Mouse (Mus musculus) lung, postnatal 36 days (tissue): ENCODE results near the gene Eps15.

Experiments used
- DNase-seq: peaks from one replicate; pipeline ENCODE4 v3.0.0; 2022; ENCODE audit warnings: mixed read lengths

Eps15 gene

DNA sequence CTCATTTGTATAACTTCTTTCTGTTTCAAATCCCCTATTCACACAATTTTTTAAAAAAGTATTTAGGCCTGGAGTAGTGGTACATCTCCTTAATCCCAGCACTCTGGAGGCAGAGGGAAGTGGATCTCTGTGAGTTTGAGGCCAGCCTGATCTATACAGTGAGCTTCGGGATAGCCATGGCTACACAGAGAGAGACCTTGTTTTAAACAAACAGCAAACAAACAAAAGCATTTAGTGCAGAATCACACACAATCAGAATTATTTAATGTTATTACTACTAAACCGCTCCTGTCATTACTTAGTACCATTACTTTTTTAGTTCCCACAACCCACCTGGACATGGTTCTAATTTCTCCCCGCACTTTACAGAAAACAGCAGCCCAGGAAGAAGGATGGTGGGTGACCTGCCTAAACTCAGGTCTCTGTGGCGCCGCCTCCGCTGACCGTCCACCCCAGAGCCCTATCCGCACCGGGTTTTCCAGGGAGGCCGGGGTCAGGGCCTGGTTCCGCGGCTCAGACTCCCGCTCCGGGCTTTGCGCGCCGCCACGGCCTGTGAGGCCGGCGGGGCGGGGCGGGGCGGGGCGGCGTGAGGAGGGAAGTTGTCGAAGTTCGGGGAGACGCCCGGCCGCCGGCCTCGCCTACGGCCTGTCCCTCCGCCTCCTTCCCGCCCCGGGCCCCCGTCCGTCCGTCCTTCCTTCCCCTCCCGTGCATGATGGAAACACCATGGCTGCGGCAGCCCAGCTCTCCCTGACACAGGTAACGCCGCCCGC is at the start of gene Eps15:
Eps15 (plus strand) TSS at position 580 of the 770 bp plus-strand sequence.
- peak; percentile 96 for DNase-seq

DNA sequence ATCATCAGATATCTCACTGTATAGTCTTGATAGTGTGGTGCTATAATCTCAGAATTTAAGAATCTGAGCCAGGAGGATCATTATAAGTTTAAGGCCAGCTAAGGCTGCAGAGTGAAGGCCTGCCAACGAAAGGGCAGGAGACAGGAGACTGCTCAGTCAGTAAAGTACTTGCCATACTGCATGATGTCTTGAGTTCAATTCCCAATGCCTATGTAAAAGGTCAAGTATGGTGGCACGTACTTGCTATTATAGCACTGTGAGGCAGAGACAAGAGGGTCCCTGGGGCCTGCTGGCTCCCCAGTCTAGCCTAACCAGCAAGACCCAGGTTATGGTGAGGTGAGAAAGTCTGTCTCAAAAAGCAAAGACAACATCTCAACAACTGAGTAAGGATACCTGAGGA is 45.9 kb upstream of the Eps15 start, which contains the start of gene Calr4:
Calr4 (plus strand) TSS at position 301 of the 400 bp plus-strand sequence.
- no peak for DNase-seq

DNA sequence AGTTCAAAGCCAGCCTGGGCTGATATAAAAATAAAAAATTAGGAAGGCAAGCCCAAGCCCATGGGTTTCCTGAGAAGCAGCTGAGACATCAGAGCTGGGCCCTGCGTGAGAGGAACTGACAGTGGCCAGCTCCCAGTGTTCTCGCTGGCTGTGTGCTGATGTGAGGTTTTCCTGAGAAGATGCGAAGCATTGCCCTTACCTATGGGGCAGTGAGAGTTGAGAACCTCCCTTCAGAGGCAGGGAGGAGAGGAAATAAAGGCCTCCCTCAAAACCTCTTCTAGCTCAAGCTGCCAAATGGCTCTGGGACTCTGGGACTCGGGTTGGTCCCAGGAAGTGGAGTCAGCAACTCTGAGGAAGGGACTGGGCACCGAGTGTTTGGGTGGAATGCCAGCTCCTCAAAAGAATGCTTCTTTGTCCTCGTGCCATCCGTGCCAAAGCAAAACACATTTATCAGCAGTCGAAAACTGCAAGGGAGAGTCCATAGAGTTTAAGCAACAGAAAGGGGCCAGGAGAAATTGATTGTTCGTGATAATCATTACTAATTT is 45.2 kb upstream of the Eps15 start:
- no peak for DNase-seq

DNA sequence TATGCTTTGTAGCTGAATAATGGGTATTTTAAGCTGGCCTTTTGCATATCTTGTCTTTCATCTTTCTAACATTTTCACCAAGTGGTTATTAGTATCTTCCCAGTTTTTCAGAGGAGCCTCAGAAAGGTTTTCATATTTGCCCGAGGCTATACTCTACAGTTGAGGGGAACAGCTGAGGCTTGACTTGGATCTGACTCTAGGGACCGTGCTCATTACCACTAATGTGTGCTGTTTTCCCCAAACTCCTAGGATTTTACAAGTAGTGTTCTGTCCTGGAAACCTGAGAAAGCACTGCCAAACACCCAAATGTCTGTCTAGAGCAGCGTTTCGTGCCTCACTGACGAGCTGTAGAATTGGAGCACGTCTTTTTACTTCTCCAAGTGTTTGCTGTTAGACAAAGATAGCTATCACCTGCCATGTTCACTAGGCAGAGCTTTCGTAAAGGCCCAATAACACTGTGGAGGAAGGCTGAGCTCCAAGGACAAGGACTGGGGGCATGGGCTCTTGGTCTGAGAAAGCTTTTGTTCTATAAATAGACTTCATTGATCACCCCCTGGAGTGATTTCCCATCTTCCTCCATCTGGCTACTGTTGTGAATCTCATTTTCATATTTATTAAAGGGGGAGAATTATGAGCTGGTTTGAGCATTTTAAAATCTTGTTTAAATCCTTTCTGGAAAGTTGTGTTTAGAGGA is 43.7 kb upstream of the Eps15 start:
- DNase-seq: no peak

DNA sequence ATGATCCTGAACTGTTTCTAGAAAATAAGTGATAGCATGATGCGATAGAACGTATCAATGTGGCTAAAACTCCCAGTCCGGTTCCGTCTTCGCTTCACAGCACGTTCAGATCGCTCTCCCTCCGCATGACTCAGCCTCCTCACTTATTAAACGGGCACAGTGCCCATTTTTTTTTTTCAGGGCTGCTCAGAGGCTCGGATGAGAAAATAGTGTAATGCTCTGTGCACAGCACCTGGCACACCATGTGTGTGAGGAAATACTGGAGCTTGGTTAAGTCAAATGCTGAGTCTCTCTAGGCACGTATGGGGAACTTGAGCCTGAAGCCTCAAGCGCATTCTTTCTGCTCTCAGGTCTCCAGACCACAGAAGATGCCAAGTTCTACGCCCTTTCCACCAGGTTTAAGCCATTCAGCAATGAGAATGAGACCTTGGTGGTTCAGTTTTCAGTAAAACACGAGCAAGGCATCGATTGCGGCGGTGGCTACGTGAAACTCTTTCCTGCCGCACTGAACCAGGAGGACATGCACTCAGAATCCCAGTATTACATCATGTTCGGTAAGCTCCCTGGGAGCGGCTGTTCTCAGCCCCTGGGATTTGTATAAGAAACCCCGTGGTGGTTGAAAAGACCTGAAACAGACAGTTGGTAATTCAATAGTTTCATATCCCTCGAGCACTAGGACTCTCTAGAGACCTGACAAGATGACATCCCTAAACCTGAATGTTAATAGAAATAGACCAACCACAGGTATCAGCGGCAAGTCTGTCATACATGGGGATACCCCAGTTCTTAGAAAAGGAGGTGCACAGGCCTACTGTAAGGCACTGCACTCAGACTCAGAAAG is 41.4 kb upstream of the Eps15 start:
- DNase-seq: peak; percentile 20

DNA sequence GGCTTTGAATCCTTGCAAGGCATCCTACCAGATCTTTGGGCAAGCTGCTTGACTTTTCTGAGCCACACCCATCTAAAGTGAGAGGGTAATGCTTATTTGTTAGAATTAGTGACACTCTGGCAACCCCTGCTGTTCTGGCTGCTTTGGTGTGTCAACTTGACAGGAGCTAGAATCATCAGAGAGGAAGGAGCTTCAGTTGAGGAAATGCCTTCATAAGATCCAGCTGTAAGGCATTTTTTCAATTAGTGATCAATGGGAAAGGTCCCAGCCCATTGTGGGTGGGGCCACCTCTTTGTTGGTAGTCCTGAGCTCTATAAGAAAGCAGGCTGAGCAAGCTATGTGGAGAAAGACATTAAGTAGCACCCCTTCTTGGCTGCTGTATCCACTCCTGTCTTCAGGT is 38.8 kb upstream of the Eps15 start:
- no peak for DNase-seq

DNA sequence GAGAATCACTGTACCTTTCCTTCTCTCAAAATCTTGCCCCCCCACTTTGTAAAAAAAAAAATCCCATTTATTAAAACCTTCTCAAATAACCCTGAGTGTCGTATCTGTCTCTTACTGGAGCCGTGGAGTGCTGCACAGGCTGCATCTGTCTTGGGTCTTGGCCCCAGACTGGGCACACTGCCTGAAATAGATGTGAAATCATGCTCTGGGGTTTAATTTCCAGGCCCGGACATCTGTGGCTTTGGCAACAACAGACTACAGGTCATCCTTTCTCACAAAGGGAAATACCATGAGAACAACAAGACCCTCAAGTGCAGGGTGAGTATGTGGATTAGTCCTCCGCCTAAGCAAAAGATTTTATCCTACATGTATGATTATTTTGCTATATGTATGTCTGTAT is 38.1 kb upstream of the Eps15 start:
- DNase-seq: peak; percentile 54

DNA sequence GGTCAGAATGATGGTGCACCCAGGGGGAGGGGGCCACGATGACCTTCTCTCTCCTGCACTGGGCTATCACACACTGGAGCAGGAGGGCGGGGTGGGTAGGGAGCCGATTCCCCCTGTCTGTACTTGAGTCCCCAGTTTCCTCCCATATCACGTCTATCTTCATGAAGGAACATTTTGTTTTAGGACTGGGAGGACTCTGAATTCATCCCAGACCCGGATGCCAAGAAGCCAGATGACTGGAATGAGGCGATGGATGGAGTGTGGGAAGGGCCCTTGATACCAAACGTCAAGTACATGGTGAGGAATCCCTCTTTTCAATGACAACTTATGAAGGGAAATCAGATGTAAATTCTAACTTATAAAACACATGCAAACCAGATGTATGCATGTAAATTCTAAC is 35.6 kb upstream of the Eps15 start:
- no peak for DNase-seq

DNA sequence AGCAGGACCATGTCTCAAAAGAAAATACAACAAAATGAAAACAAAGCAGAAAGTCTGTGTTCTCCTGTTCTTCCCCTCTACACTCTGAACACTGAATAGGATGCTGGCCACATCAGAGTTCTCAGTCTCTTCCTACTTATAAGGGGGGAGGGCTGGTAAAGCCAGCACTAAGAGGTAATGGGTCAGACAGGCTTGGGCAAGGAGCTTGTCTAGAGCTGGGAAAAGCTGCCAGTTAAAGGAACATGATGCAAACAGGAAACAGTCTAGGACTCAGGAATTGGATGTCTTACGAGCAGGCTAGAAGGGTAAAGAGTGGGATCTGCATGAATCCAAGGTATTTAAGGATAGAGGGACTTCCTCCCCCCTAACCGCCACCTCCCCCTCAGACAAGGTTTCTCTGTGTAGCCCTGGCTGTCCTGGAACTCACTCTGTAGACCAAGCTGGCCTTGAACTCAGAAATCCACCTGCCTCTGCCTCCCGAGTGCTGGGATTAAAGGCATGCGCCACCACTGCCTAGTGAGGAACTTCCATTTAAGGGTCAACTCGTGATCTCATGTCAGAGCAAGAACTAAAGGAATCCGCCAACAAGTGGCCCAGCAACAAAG is 35.0 kb upstream of the Eps15 start:
- peak; percentile 16 for DNase-seq

DNA sequence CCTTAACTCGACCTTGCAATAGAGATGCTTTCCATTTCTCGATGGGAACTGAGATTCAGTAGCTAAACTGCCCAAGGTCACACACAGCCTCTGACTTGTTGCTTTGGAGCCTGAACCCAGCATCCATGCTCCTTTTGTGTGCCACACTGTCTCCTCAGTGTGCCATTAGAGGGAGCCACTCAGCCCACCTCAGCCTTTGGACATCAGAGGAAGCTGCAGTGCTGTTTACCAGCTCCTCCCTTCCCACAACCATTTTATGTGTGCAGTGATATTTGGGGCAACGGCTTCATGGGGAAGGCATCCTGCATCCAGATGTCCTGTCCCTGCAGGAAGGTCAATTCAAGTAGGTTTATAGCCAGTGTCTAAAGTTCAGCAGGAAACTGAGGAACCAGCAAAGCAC is 28.5 kb upstream of the Eps15 start:
- peak; percentile 67 for DNase-seq

DNA sequence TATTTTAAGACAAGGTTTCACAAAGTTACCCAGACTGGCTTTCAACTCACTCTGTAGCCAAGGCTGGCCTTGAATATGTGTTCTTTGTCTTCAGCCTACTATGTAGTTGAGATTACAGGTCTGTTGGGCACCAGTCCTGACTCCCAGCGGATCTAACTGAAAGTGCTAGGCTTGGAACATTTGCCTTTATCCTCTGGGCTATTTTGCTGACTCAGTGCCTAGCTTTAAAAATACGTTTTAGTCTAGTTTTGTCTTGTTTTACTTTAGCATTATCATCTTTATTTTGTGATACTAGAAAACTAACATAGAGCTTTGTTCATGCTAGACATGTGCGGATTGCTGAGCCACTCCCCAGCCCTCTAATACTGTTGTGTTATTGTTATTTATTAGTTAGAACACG is 27.9 kb upstream of the Eps15 start:
- no peak for DNase-seq

DNA sequence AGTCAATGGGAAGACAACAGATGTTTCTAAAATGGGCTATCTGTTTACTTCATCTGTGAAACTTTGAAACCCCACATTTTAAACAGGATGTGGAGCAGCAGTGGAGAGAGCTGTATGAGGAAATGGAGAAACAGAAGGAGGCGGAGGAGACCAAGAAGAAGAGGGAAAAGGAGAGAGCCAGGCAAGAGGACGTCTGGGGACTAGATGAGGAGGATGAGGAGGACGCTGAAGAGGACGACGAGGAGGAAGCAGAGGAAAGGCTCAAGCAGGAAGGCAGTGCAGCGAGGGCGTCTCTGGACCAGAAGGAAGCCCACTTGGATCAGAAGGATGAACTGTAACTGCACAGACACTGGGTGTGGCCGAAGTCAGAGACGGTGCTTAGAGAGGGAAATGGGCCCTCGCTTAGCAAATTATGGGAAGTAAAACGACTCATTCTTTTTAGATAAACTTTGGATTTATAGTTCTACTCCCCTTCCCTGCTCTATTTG is 26.4 kb upstream of the Eps15 start:
- peak; percentile 59 for DNase-seq

DNA sequence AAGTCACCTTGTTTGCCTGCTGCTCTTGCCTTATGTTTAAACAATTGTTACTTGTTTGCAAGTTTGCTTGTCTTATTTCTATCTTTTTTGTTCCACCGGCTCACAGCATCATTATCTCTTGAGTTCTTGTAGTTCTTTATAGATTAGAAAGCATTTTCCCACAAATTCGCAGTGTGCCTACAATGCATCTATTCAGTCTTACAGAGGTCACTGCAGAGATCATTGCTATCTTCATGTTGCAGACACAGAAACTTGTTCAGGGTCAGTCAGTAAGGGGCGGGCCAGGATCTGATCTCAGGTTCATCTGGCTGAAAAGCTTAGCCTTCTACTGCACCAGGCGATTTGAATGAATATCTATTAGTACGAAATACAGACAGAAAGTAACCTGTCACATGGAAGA is 25.6 kb upstream of the Eps15 start:
- DNase-seq: no peak

DNA sequence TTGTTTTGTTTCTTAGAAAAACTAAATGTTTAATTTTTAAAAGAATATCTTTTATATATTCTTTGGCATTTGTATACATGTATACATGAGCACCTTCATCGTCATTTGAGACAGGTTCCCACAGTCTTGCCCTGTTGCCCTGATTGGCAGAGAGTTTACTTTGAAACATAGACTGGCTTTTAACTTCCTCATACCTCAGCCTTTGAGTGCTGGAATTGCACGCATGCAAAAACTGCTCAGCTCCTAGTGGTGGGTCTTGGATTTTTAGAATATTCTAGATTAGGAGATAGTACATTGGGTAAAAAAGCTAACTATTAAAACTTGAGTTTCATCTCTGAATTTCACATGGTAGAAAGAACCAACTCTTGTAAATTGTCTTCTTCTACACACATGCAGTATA is 24.7 kb upstream of the Eps15 start:
- no peak for DNase-seq

DNA sequence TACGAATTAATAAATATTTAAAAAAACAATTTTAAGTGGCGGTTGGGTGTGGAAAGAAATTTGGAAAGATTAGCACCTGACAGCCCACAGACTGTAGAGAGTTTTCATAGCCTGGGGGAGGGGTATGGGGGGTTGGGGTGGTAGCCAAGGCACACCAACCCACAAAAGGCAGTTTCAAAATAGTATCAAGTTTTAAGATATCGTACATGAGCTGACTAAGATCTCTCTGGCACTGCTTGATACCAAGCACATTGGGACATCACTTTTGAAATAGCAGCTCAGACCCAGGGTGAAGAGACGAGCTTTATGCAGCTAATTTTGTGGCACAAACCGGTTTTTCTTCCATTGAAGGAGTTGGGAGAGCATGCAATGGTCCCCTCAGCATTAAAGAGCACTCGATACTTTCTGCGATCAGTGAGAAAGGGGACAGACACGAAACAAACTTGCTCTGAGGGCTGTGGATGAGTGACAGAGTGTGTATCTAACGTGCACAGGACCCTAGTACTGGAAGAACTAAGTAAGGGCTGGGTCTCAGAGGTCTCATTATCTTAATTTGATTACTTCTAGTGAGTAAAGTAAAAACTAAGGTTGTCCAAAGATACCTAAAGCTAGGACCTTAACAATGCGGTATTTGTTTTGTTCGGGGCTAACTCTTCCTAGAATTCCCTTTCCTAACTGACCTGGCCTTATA is 24.2 kb upstream of the Eps15 start:
- no peak for DNase-seq

DNA sequence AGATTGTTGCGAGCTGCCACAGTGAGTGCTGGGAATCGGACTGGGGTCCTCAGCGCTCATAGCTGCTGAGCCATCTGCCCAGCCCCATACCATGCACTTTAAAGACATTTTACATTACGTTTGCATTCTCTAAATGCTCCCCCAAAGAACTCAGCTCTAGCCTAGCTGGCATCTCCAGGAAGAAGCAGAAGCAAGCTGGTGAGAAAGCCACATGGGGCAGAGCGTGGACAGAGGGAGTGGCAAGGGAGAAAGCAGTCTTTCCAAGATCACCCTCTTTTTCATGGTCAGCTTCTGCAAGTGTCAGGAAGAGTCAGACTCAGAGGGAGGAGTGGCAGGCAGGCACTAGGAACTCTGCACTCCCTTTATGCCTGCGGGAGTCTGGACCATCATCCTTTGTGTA is 23.3 kb upstream of the Eps15 start:
- DNase-seq: no peak

DNA sequence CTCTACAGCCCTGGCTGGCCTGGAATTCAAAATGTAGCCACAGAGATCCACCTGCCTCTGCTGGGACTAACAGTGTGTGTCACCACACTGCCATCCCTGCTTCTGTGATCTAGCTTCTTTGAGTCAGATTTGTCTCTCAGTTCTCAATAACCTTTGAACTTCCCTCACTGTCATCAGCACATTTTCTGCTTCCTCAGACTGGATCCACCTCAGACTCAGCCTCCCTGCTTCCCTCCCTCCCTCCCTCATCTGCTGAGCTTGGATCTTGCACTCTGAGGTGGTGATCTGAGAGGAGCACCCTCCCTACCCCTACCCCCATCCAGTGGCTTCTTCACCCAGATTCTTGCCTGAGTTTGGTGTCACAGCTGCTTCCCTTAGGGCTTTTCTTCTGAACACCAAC is 22.4 kb upstream of the Eps15 start:
- no peak for DNase-seq

DNA sequence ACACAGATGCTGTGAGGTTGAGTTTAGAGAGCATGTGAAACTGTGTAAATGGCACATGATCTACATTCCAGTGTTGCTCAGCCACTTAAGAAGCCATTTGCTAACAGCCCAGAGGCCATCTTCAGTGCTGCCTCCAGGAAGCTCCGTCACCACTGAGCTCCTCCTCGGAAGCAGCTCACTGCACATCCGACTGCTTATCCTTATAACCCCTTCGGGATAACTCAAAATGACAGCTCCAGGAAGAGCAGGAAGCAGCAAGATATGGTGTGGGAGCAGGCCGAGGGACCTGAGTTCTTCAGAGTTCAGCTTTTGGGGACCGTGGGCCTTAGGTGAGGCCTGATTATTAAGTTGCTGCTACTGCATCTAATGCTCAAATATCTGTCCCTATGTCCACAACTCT is 18.0 kb upstream of the Eps15 start:
- DNase-seq: no peak

DNA sequence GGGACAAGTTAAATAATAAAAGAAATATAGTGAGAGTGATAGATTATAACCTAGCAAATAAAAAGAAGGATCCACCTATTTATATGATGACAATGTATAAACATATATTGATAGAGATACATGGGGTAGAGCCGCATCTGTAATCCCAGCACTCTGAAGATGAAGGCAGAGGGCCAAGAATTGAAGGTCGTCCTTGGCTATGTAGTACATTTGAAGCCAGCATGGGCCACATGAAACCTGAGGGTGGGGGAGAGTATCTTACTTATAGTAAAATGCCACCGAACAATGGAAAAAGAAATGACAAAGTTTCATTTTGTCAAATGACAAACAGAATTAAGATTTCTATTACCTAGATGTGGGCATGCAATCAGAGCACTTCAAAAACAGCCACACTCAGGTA is 14.0 kb upstream of the Eps15 start:
- no peak for DNase-seq

DNA sequence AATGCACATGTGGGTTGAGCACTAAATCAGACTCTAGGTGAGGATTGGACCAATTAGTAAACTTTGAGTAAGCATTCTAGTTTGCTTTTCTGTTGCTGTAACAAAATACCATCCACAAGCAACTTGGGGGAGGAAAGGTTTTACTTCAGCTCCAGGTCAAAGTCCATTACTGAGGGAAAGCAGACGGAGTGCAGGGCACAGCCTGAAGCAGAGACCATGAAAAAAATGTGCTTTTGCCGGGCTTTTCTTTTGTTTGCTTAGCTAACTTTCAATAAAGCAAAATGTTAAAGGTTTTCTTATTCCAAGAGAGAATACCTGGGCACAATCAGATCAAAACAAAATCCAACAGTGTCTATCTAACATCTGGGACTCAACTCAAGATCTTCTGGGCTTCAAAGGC is 13.3 kb upstream of the Eps15 start:
- no peak for DNase-seq

DNA sequence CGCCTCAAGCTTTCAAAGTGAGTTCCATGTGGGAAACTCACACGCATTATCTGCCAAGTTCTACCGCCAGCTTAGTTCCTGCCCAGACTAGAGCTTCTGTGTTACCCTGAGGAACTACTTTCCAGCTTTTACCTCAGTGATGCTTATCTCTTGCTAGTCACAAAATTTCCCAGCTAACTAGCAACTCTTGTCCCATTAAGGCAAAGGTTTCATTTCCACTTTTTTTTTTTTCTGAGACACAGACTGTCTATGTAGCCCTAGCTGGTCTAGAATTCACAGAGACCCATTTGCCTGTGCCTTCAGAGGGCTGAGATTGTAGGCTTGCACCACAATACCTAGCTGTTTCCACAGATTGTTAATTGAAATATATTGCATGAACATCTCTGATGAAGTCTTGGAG is 12.6 kb upstream of the Eps15 start:
- no peak for DNase-seq

DNA sequence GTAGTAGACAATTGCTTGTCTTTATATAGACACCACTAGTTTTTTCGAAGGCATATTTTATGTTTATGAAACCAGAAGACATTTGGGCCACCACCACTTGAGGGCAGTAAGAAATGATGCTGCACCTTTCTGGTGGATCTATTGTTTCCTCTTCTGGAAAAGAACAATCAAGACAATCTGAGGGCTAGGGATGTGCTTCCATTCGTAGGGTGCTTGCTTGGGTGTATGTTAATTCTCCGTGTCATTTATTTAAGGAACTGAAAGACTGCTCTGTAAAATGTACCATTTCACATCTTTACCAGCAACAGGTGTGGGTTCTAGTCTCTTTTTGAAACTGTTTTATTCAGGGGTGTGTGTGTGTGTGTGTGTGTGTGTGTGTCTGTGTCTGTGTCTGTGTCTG is 11.2 kb upstream of the Eps15 start:
- no peak for DNase-seq
